In genomic region chr12:99901973-99902866, GRCm38 (mm10) we compare ENCODE assay signal across 10 mouse cellular contexts. TPM values are rescaled to one million over a fixed set of nuclear protein-coding genes. Genes with fewer than 3 reads are reported as not detected.
DNase-seq lines count a peak whose midpoint lies in the region; ATAC-seq and TF ChIP-seq lines count a peak whose summit lies in the region.
"Had no signal": no experiment of that assay in that cellular context is flagged by ENCODE, and none has a peak within 500 bp of the region (broad histone marks: within the 10 kb centered on the region; RNA-seq: fewer than 3 reads in every experiment).

No protein-coding gene starts in this region.

- peak; percentile 22; the same call in 1 of the 2 replicates for TF ChIP-seq CTCF in liver, postnatal 0 days (IDR thresholded peaks at IDR 0.05; ENCODE audit: low read depth)

- H3K4me3 ChIP-seq in liver, postnatal 0 days (ENCODE audit: low read depth, low read length), result no peak overlapping the region
- H3K4me3 ChIP-seq in liver, embryonic 12.5 days, result no peak overlapping the region
- no peak overlapping the region for H3K4me3 ChIP-seq in heart, embryonic 13.5 days
- H3K4me3 ChIP-seq: limb, embryonic 13.5 days had no signal

- H3K36me3 ChIP-seq in liver, postnatal 0 days (replicated peaks; ENCODE audit: insufficient read depth, low read length), result peaks cover 27% of the 10 kb centered on the region
- H3K36me3 ChIP-seq in liver, embryonic 12.5 days, result peaks cover 80% of the 10 kb centered on the region
- peaks cover 70% of the 10 kb centered on the region for H3K36me3 ChIP-seq in heart, embryonic 13.5 days

- ATAC-seq in liver, postnatal 0 days, result no peak
- no peak for ATAC-seq in liver, embryonic 12.5 days
- ATAC-seq in heart, embryonic 13.5 days (ENCODE audit: extremely low read depth, insufficient number of reproducible peaks, low FRiP score, low TSS enrichment), result peak; percentile 42; the same call in 1 of the 2 replicates

- no peak for TF ChIP-seq EP300 in liver, postnatal 0 days (IDR thresholded peaks at IDR 0.05; ENCODE audit: low read depth)

- peak; percentile 46 for DNase-seq in adrenal gland, postnatal 14 days
- DNase-seq in adrenal gland, adult 2 months, result no peak
- no peak for DNase-seq in liver, postnatal 0 days
- DNase-seq in kidney, postnatal 36 days, result peak; percentile 55 to 64
- no peak for DNase-seq in right cerebral cortex, postnatal 10 days (ENCODE audit: low spot score in 2 of 2)
- no peak for DNase-seq in right cerebral cortex, postnatal 25 days
- DNase-seq: cerebellum, postnatal 14 days had no signal

- H3K4me1 ChIP-seq in liver, postnatal 0 days (ENCODE audit: insufficient read depth), result no peaks in the 10 kb centered on the region
- H3K4me1 ChIP-seq in liver, embryonic 12.5 days, result no peaks in the 10 kb centered on the region; the same call in 1 of the 2 replicates
- peaks cover 15% of the 10 kb centered on the region for H3K4me1 ChIP-seq in heart, embryonic 13.5 days
- H3K4me1 ChIP-seq: limb, embryonic 13.5 days had no signal

- peak overlapping the region; percentile 24; the same call in 1 of the 2 replicates for H3K27ac ChIP-seq in liver, postnatal 0 days (ENCODE audit: low read depth)
- no peak overlapping the region for H3K27ac ChIP-seq in liver, embryonic 12.5 days
- peak overlapping the region; percentile 79 for H3K27ac ChIP-seq in heart, embryonic 13.5 days (replicated peaks)
- H3K27ac ChIP-seq: limb, embryonic 13.5 days had no signal

- H3K4me2 ChIP-seq in liver, postnatal 0 days (ENCODE audit: low read depth, low read length), result no peak overlapping the region
- H3K4me2 ChIP-seq in liver, embryonic 12.5 days, result no peak overlapping the region
- no peak overlapping the region; the same call in 1 of the 2 replicates for H3K4me2 ChIP-seq in heart, embryonic 13.5 days
- H3K4me2 ChIP-seq: limb, embryonic 13.5 days had no signal

- no peaks in the 10 kb centered on the region for H3K9me3 ChIP-seq in liver, postnatal 0 days (ENCODE audit: low read length)
- H3K9me3 ChIP-seq in liver, embryonic 12.5 days (replicated peaks), result no peaks in the 10 kb centered on the region
- H3K9me3 ChIP-seq in heart, embryonic 13.5 days, result no peaks in the 10 kb centered on the region
- H3K9me3 ChIP-seq: limb, embryonic 13.5 days had no signal

- no peaks in the 10 kb centered on the region for H3K27me3 ChIP-seq in liver, postnatal 0 days (ENCODE audit: insufficient read depth, low read length)
- H3K27me3 ChIP-seq in liver, embryonic 12.5 days (replicated peaks), result no peaks in the 10 kb centered on the region
- H3K27me3 ChIP-seq in heart, embryonic 13.5 days (replicated peaks), result no peaks in the 10 kb centered on the region
- H3K27me3 ChIP-seq: limb, embryonic 13.5 days had no signal

- 66% methylated on average over 8 of the region's 8 CpGs for WGBS in liver, postnatal 0 days (ENCODE audit: insufficient replicate concordance)
- 72% methylated on average over 8 of the region's 8 CpGs for WGBS in liver, embryonic 12.5 days (ENCODE audit: insufficient replicate concordance)
- 54% methylated on average over 8 of the region's 8 CpGs for WGBS in heart, embryonic 13.5 days

- no peak overlapping the region for H3K9ac ChIP-seq in liver, postnatal 0 days (replicated peaks)
- no peak overlapping the region for H3K9ac ChIP-seq in liver, embryonic 12.5 days
- no peak overlapping the region for H3K9ac ChIP-seq in heart, embryonic 13.5 days
- H3K9ac ChIP-seq: limb, embryonic 13.5 days had no signal

RNA-seq across cellular contexts. Expression of gene Tdp1, which starts 17.9 kb away (rescaled TPM):
- total RNA-seq in adrenal gland, postnatal 14 days (2021), result 12.8 and 16.5 TPM in 2 replicates
- total RNA-seq in adrenal gland, adult 2 months (2021), result 10 to 100 TPM; 13.1 to 16.7 TPM
- polyA plus RNA-seq in adrenal gland, adult 2 months (2012; rRNA removed), result 4.8 and 5.1 TPM in 2 replicates
- polyA plus RNA-seq in liver, postnatal 0 days (2015; fragmentation: Nextera tagmentation; extraction: Ambion mirVana), result 11.9 and 12.4 TPM in 2 replicates
- polyA plus RNA-seq in liver, embryonic 12.5 days (2016; fragmentation: Nextera tagmentation; extraction: Ambion mirVana), result 41.4 and 43.8 TPM in 2 replicates
- polyA plus RNA-seq in heart, embryonic 13.5 days (2015; fragmentation: Nextera tagmentation; extraction: Ambion mirVana), result 30.2 and 31.2 TPM in 2 replicates

RNA-seq across cellular contexts. Expression of gene Efcab11, which starts 18.0 kb away (rescaled TPM):
- 0.96 and 1.1 TPM in 2 replicates for total RNA-seq in adrenal gland, postnatal 14 days (2021)
- total RNA-seq in adrenal gland, adult 2 months (2021), result 1 to 10 TPM in 1 of 2 experiments, under 1 TPM in 1; 0.86 to 1.3 TPM
- polyA plus RNA-seq in adrenal gland, adult 2 months (2012; rRNA removed), result 0.06 and 0.17 TPM in 2 replicates
- 3.3 and 4.5 TPM in 2 replicates for polyA plus RNA-seq in liver, postnatal 0 days (2015; fragmentation: Nextera tagmentation; extraction: Ambion mirVana)
- 5.4 and 5.5 TPM in 2 replicates for polyA plus RNA-seq in liver, embryonic 12.5 days (2016; fragmentation: Nextera tagmentation; extraction: Ambion mirVana)
- polyA plus RNA-seq in heart, embryonic 13.5 days (2015; fragmentation: Nextera tagmentation; extraction: Ambion mirVana), result 8.9 and 10.8 TPM in 2 replicates

Comparison
In these comparisons a context has a peak if more than half of its experiments do, and no peak if none do; other contexts are left out.
1. DNase-seq: peak in adrenal gland, postnatal 14 days (single experiment) and kidney, postnatal 36 days (2 of 2); none in adrenal gland, adult 2 months (single experiment), liver, postnatal 0 days (single experiment), right cerebral cortex, postnatal 10 days (0 of 2) and right cerebral cortex, postnatal 25 days (single experiment).